Mouse (Mus musculus): Measurements from ENCODE around the gene Trim28.

The Trim28 gene

GRCm38 (mm10) chr7:12998053-12998452 lies 861 bp upstream of the Trim28 start, which contains the start of gene Slc27a5:
TSS of gene Slc27a5 (minus strand) at chr7:12998192.
- no peak for DNase-seq (ENCODE audit: low read depth, low spot score)

GRCm38 (mm10) chr7:13001584-13001983 lies 2.7 kb downstream of the Trim28 start:
- no peak for DNase-seq (ENCODE audit: low read depth, low spot score)

GRCm38 (mm10) chr7:13003380-13003779 lies 4.5 kb downstream of the Trim28 start:
- DNase-seq (ENCODE audit: low read depth, low spot score): no peak

GRCm38 (mm10) chr7:13006011-13006410 lies 7.1 kb downstream of the Trim28 start:
- no peak for DNase-seq (ENCODE audit: low read depth, low spot score)

- no peak for DNase-seq (ENCODE audit: low read depth, low spot score)
These were observed 7.6 kb downstream of the Trim28 start for GRCm38 (mm10) chr7:13006531-13006930.

- DNase-seq (ENCODE audit: low read depth, low spot score): no peak
These were observed 8.6 kb downstream of the Trim28 start for GRCm38 (mm10) chr7:13007341-13008092.

- DNase-seq (ENCODE audit: low read depth, low spot score): peak; percentile 96
These were observed 10.5 kb downstream of the Trim28 start for GRCm38 (mm10) chr7:13009143-13010004.

GRCm38 (mm10) chr7:13010005-13010908 lies 11.3 kb downstream of the Trim28 start, which contains the start of gene Zbtb45:
TSS of gene Zbtb45 (minus strand) at chr7:13010034.
- DNase-seq (ENCODE audit: low read depth, low spot score): no peak

GRCm38 (mm10) chr7:13013671-13014070 lies 14.8 kb downstream of the Trim28 start:
- no peak for DNase-seq (ENCODE audit: low read depth, low spot score)

GRCm38 (mm10) chr7:13014275-13014839 lies 15.4 kb downstream of the Trim28 start:
- no peak for DNase-seq (ENCODE audit: low read depth, low spot score)

- no peak for DNase-seq (ENCODE audit: low read depth, low spot score)
These were observed 16.3 kb downstream of the Trim28 start for GRCm38 (mm10) chr7:13015217-13015616.

- peak; percentile 94 for DNase-seq (ENCODE audit: low read depth, low spot score)
These were observed 24.0 kb downstream of the Trim28 start for GRCm38 (mm10) chr7:13022773-13023535.

GRCm38 (mm10) chr7:13023928-13024731 lies 25.2 kb downstream of the Trim28 start:
- DNase-seq (ENCODE audit: low read depth, low spot score): peak; percentile 98

- peak; percentile 88 for DNase-seq (ENCODE audit: low read depth, low spot score)
These were observed 25.9 kb downstream of the Trim28 start for GRCm38 (mm10) chr7:13024805-13025204.

GRCm38 (mm10) chr7:13025511-13026112 lies 26.7 kb downstream of the Trim28 start:
- no peak for DNase-seq (ENCODE audit: low read depth, low spot score)

- no peak for DNase-seq (ENCODE audit: low read depth, low spot score)
These were observed 30.1 kb downstream of the Trim28 start for GRCm38 (mm10) chr7:13028986-13029385.

GRCm38 (mm10) chr7:13031069-13031468 lies 32.2 kb downstream of the Trim28 start:
- peak; percentile 49 for DNase-seq (ENCODE audit: low read depth, low spot score)

- no peak for DNase-seq (ENCODE audit: low read depth, low spot score)
These were observed 33.1 kb downstream of the Trim28 start for GRCm38 (mm10) chr7:13031983-13032382.

GRCm38 (mm10) chr7:13032541-13032940 lies 33.6 kb downstream of the Trim28 start:
- DNase-seq (ENCODE audit: low read depth, low spot score): no peak

Measured in A20 (cell line).